Comparison of ENCODE assay signal across 8 mouse cellular contexts in genomic region chr1:193129321-193129720, GRCm38 (mm10). TPM values are rescaled to one million over a fixed set of nuclear protein-coding genes. Genes with fewer than 3 reads are reported as not detected.
DNase-seq lines count a peak whose midpoint lies in the region; ATAC-seq and TF ChIP-seq lines count a peak whose summit lies in the region.

No protein-coding gene starts in this region.

- no peak for TF ChIP-seq EP300 in ES-Bruce4 (IDR thresholded peaks at IDR 0.05; ENCODE audit: insufficient read depth, low read depth, low read length)
- no peak for TF ChIP-seq EP300 in liver, postnatal 0 days (IDR thresholded peaks at IDR 0.05; ENCODE audit: low read depth)

- WGBS in heart, embryonic 13.5 days: 17% methylated on average over 5 of the region's 5 CpGs
- 27% methylated on average over 5 of the region's 5 CpGs for WGBS in forebrain, postnatal 0 days
- 19% methylated on average over 5 of the region's 5 CpGs for WGBS in liver, postnatal 0 days (ENCODE audit: insufficient replicate concordance)

- H3K4me1 ChIP-seq in heart, embryonic 13.5 days: peaks cover 13% of the 10 kb centered on the region
- H3K4me1 ChIP-seq in ES-Bruce4 (ENCODE audit: control insufficient read depth, insufficient read depth, low read length): no peaks in the 10 kb centered on the region
- peaks cover 10% of the 10 kb centered on the region for H3K4me1 ChIP-seq in forebrain, postnatal 0 days (ENCODE audit: insufficient read depth)
- H3K4me1 ChIP-seq in liver, postnatal 0 days (ENCODE audit: insufficient read depth): 0 out of 2 replicates have a peak, but pooled peaks cover 10% of the 10 kb centered on the region

- no peak for DNase-seq in heart, adult 9 months (ENCODE audit: low spot score in 2 of 2)
- no peak for DNase-seq in forebrain, postnatal 0 days
- no peak for DNase-seq in liver, postnatal 0 days
- no peak for DNase-seq in right cerebral cortex, postnatal 25 days
- DNase-seq in right cerebral cortex, postnatal 14 days: no peak
- no peak for DNase-seq in testis, postnatal 14 days (ENCODE audit: low spot score)

- TF ChIP-seq CTCF in ES-Bruce4 (IDR thresholded peaks at IDR 0.05; ENCODE audit: low read depth, low read length): no peak
- TF ChIP-seq CTCF in forebrain, postnatal 0 days (IDR thresholded peaks at IDR 0.05; ENCODE audit: low read depth): no peak
- TF ChIP-seq CTCF in liver, postnatal 0 days (IDR thresholded peaks at IDR 0.05; ENCODE audit: low read depth): no peak

- peak overlapping the region; percentile 92 for H3K9ac ChIP-seq in heart, embryonic 13.5 days
- peak overlapping the region; percentile 85 for H3K9ac ChIP-seq in ES-Bruce4 (ENCODE audit: low read depth, poor library complexity, severe bottlenecking)
- H3K9ac ChIP-seq in forebrain, postnatal 0 days: peak overlapping the region; percentile 68
- peak overlapping the region; percentile 77 for H3K9ac ChIP-seq in liver, postnatal 0 days (replicated peaks)

- no peaks in the 10 kb centered on the region for H3K27me3 ChIP-seq in heart, embryonic 13.5 days (replicated peaks)
- no peaks in the 10 kb centered on the region for H3K27me3 ChIP-seq in ES-Bruce4 (ENCODE audit: control insufficient read depth, insufficient read depth, low read length, poor library complexity, severe bottlenecking)
- H3K27me3 ChIP-seq in forebrain, postnatal 0 days (ENCODE audit: insufficient read depth, low read length): no peaks in the 10 kb centered on the region
- no peaks in the 10 kb centered on the region for H3K27me3 ChIP-seq in liver, postnatal 0 days (ENCODE audit: insufficient read depth, low read length)

- no peak for TF ChIP-seq POLR2A in ES-Bruce4 (IDR thresholded peaks at IDR 0.05; ENCODE audit: insufficient read depth, low read length)

- no peaks in the 10 kb centered on the region for H3K9me3 ChIP-seq in heart, embryonic 13.5 days
- no peaks in the 10 kb centered on the region for H3K9me3 ChIP-seq in ES-Bruce4 (replicated peaks; ENCODE audit: control insufficient read depth, insufficient read depth, low read length, poor library complexity, severe bottlenecking)
- H3K9me3 ChIP-seq in forebrain, postnatal 0 days (ENCODE audit: low read length): no peaks in the 10 kb centered on the region
- H3K9me3 ChIP-seq in liver, postnatal 0 days (ENCODE audit: low read length): no peaks in the 10 kb centered on the region

- peak overlapping the region; percentile 73 for H3K4me2 ChIP-seq in heart, embryonic 13.5 days
- H3K4me2 ChIP-seq in forebrain, postnatal 0 days (ENCODE audit: low read depth): peak overlapping the region; percentile 58
- H3K4me2 ChIP-seq in liver, postnatal 0 days (ENCODE audit: low read depth, low read length): peak overlapping the region; percentile 76

- H3K4me3 ChIP-seq in heart, embryonic 13.5 days: peak overlapping the region; percentile 97
- peak overlapping the region; percentile 79 for H3K4me3 ChIP-seq in ES-Bruce4 (ENCODE audit: low read depth, low read length)
- H3K4me3 ChIP-seq in forebrain, postnatal 0 days (ENCODE audit: low read depth, low read length): peak overlapping the region; percentile 71
- H3K4me3 ChIP-seq in liver, postnatal 0 days (ENCODE audit: low read depth, low read length): peak overlapping the region; percentile 66

- no peak for ATAC-seq in heart, embryonic 13.5 days (ENCODE audit: extremely low read depth, insufficient number of reproducible peaks, low FRiP score, low TSS enrichment)
- ATAC-seq in forebrain, postnatal 0 days: no peak
- ATAC-seq in liver, postnatal 0 days: no peak

- no peak overlapping the region for H3K27ac ChIP-seq in heart, embryonic 13.5 days (replicated peaks)
- no peak overlapping the region for H3K27ac ChIP-seq in ES-Bruce4 (ENCODE audit: insufficient read depth, low read length)
- H3K27ac ChIP-seq in forebrain, postnatal 0 days (ENCODE audit: low read depth, low read length): no peak overlapping the region
- H3K27ac ChIP-seq in liver, postnatal 0 days (ENCODE audit: low read depth): no peak overlapping the region

- H3K36me3 ChIP-seq in heart, embryonic 13.5 days: peaks cover 31% of the 10 kb centered on the region
- peaks cover 15% of the 10 kb centered on the region; the same call in 1 of the 2 replicates for H3K36me3 ChIP-seq in ES-Bruce4 (ENCODE audit: control insufficient read depth, insufficient read depth, low read length, poor library complexity, severe bottlenecking)
- H3K36me3 ChIP-seq in forebrain, postnatal 0 days (ENCODE audit: insufficient read depth): peaks cover 18% of the 10 kb centered on the region
- peaks cover 19% of the 10 kb centered on the region for H3K36me3 ChIP-seq in liver, postnatal 0 days (replicated peaks; ENCODE audit: insufficient read depth, low read length)

RNA-seq across cellular contexts. Expression of gene Diexf, which starts 0.8 kb away (rescaled TPM):
- 4.9 and 5.7 TPM in 2 replicates for polyA plus RNA-seq in heart, embryonic 13.5 days (2015; fragmentation: Nextera tagmentation; extraction: Ambion mirVana)
- 66.4 and 70.6 TPM in 2 replicates for polyA plus RNA-seq in ES-Bruce4 (2011; ENCODE audit: insufficient read depth, insufficient read length, low read depth, missing spikeins)
- total RNA-seq in forebrain, postnatal 0 days (2014; rRNA removed): 11.4 and 18.6 TPM in 2 replicates
- 4.0 and 6.2 TPM in 2 replicates for polyA plus RNA-seq in forebrain, postnatal 0 days (2015; fragmentation: Nextera tagmentation; extraction: Ambion mirVana)
- 1.5 and 1.9 TPM in 2 replicates for polyA plus RNA-seq in liver, postnatal 0 days (2015; fragmentation: Nextera tagmentation; extraction: Ambion mirVana)

RNA-seq across cellular contexts. Expression of gene Irf6, which starts 23.6 kb away (rescaled TPM):
- 5.9 and 6.2 TPM in 2 replicates for polyA plus RNA-seq in heart, embryonic 13.5 days (2015; fragmentation: Nextera tagmentation; extraction: Ambion mirVana)
- 18.1 and 18.6 TPM in 2 replicates for polyA plus RNA-seq in ES-Bruce4 (2011; ENCODE audit: insufficient read depth, insufficient read length, low read depth, missing spikeins)
- 0.33 and 0.62 TPM in 2 replicates for total RNA-seq in forebrain, postnatal 0 days (2014; rRNA removed)
- polyA plus RNA-seq in forebrain, postnatal 0 days (2015; fragmentation: Nextera tagmentation; extraction: Ambion mirVana): 0.29 and 0.48 TPM in 2 replicates
- polyA plus RNA-seq in liver, postnatal 0 days (2015; fragmentation: Nextera tagmentation; extraction: Ambion mirVana): 6.5 and 9.7 TPM in 2 replicates

RNA-seq across cellular contexts. Expression of gene A130010J15Rik, which starts 38.5 kb away (rescaled TPM):
- polyA plus RNA-seq in heart, embryonic 13.5 days (2015; fragmentation: Nextera tagmentation; extraction: Ambion mirVana): 11.1 and 12.8 TPM in 2 replicates
- 9.3 and 10.9 TPM in 2 replicates for polyA plus RNA-seq in ES-Bruce4 (2011; ENCODE audit: insufficient read depth, insufficient read length, low read depth, missing spikeins)
- total RNA-seq in forebrain, postnatal 0 days (2014; rRNA removed): 16.2 and 18.2 TPM in 2 replicates
- polyA plus RNA-seq in forebrain, postnatal 0 days (2015; fragmentation: Nextera tagmentation; extraction: Ambion mirVana): 9.6 and 10.8 TPM in 2 replicates
- 4.8 and 6.2 TPM in 2 replicates for polyA plus RNA-seq in liver, postnatal 0 days (2015; fragmentation: Nextera tagmentation; extraction: Ambion mirVana)
